Mouse (Mus musculus): ENCODE data around the gene Osbpl6.
"Not testable (repeated sequence)": the region's sequence is repeated elsewhere in the genome, so short reads cannot be mapped to it uniquely, and the experiment has no call there.

Gene Osbpl6

DNA sequence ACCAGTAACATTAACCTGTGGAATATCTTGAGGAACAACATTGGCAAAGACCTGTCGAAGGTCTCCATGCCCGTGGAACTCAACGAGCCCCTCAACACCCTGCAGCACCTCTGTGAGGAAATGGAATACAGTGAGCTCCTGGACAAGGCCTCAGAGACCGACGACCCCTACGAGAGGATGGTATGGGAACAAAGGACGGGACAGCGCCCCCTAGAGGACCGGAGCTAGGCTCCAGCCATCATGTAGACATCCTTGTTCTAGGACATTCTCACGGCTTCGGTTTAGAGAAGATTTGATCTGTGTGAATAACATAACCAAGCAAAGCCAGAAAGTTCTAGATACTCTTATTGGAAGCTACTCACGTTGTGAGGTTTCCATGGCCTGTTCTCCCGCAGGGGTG is 178.8 kb downstream of the Osbpl6 start:
- no peak for DNase-seq

DNA sequence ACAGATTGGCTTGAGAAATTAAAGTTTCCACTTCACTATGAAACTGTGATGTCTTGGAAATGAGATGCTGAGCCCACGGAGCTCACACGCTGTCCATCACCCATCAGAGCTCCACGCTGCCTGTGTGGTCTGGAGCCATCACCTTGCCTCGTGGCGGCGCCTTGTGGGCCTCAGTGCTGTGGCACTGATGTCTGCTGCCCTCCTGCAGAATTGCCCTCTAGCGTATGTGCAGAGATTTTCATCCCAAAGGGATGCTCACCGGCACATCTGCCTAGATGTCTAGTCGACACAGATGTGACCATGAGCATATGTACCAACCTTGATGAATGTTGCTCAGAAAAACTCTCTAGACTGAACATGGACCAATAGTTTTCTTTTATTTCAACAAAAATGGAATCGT is 180.6 kb downstream of the Osbpl6 start:
- no peak for DNase-seq

DNA sequence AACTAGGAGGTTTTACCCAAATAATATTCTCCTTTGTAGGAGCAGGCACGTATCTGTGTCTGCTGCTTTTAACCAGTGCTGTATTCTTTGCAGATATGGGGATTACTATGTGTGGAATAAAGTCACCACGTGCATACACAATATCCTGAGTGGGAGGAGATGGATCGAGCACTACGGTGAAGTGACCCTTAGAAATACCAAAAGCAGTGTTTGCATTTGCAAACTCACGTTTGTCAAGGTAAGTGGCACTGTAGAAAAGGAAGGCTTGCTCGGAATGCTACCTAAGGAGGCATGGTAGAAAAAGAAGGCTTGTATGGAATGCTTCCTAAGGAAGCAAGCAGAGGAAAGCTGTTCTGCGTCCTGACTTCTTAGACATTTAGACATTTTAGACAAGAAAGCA is 183.9 kb downstream of the Osbpl6 start:
- no peak for DNase-seq

DNA sequence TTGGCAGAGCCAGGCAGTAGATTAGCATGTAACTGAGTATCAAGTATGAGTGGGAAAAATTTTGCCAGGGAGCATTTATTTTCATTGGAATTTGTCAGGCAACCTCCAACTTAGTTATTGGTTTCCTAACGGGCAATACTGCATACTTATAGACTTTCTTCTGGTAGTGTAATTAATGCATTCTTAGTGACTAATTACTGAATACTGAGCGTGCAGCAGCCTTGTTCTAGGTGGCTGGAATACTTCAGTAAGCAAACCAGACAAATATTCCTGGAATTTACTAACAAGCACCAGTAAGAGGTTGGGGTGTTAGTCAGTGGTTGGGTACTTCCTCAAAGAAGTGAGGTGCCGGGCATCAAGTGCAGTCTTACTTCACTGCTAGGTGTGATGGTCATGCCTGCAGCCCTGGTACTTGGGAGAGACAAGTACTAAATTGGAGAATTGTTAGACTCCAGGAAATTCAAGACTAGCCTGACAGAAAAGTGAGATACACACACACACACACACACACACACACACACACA is 186.2 kb downstream of the Osbpl6 start:
- no peak for DNase-seq

DNA sequence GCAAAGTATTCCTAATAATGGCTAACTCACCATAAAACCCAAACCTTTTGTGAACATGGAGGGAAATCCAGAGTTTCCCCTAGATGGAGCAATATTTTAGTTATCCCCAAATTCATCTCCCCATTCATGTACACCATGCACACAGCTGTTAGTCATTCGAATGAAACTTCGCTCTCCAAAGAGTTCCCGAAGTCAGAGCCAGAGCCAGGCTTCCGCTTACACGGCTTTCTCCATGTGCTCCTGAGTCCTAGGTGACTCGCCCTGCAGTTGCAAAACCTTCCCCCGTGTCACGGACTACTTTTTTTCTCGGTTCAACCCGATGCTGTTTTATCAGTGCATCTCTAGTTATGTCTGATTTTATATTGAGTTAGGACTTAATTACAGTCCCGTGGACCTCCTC is 191.2 kb downstream of the Osbpl6 start:
- DNase-seq: no peak

DNA sequence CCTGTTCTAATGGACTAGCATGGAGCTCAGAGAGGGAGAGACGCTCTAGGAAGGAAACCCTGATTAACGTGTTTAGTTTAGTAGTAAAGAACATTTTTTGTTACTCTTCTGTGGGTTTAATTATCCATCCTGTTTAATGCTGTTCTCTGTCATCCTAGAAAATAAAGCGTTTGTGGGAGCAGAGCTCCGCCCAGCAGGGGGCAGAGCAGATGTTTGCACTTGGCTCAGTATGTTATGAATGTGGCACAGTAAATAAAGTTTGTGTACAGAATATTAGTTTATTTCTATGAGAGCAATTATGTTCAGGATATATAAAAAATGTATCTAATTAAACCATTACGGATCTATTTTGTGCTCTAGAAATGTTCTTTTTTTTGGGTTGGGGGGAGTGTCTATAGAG is 192.9 kb downstream of the Osbpl6 start:
- peak; percentile 21 for DNase-seq

DNA sequence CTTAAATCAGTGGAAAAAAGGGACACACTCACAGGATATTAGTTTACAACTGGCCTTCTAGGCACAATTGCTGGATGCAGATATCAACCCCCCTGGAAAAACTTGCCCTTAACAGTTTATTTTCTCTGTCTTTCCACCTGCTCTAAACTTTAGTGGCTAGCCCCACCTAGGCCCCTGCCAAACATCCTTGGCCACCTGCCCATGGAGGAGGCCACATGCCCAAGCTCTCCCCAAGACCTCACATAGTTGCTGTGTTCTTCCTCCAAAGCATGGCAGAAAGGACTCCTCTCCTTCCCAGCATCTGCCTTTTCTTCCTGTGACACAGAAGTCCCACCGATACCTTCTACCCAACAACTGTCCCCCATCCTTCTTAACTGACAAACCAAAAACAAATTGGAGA is 195.9 kb downstream of the Osbpl6 start:
- no peak for DNase-seq

DNA sequence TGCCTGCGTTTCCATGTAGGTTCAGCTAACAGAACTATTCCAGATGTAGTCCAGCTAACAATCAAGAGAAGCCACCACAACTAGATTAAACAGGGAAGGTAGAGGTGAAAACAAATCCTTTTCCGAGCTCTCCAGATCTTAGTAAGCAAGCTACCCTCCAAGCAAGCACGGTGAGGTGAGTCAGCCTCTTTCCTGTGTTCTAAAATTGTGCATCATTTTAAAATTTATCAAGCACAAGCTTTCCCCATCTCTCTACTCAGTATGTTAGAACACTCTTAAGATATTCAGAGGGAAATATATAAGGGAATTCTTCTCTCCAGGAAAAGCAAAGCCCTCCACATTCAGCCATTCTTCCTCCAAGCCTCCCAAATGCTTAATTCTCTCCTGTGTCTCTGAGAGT is 200.4 kb downstream of the Osbpl6 start:
- DNase-seq: no peak

DNA sequence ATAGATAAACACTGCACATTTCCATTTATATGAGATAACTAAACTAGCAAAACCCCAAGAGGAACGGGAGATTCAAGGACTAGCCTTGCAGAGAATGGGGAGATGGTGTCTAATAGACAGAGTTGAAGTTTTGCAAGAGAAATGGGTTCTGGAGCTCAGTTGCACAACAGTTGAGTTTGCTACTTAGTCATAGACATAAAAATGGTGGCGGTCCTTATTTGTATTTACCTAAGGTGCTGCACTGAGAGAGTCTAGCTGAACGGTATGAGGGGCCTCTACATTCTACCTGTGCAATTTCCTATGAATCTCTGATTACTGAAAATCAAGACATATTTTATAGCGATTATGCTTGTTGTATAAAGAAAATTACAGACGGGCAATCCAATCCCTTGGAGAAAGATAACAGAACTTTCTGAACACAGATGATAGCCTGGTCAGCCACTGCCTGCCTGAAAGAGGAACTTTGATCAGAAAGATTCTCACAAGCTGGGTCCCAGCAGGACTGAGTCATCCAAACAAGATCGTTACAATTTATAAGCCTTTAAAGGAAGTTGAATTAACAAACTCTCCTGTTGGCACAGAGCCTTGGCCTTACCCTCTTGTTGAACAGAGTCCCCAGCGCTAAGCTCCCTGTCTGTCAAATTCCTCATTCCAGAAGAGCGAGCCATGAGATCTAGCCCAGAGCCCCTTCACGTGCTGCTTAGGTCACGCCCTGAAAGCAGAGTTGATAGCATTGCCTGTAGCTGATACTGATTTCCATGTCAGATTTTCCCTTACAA is 204.2 kb downstream of the Osbpl6 start:
- DNase-seq: no peak

DNA sequence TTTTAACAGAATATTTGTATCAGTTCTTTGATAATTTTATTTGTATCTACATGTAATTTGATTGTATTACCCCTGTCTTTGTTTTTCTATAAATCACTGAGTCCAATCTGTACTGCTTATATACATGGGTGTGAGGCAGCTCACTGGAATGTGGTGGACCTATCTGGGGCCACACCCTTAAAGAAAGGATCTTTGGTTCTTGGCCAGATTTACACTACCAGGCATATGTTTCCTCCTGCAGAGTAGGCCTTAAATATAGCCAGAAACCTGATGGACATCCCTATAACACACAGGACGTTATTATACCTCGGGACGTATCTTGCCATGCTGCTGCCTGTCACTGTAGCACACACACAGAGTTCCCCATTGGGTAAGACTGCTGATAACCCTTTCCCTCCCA is 205.7 kb downstream of the Osbpl6 start:
- DNase-seq: no peak

DNA sequence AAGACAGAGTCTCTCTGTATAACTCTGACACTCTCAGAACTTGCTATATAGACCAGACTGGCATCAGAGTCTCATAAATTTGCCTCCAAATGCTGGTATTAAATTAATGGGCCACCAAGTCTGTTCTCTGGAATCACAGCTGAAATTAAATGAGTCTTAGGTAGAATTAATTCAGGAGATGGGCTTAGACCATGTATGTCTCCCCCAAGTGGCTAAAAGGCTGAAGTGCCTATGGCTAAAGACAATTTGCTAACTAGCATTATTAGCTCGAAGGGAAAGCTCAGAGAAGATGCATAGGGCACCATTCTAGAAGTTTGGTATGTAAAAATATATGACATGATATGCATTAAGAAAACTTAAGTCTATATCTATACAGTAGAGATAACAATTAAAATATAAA is 211.8 kb downstream of the Osbpl6 start:
- DNase-seq: peak; percentile 23

DNA sequence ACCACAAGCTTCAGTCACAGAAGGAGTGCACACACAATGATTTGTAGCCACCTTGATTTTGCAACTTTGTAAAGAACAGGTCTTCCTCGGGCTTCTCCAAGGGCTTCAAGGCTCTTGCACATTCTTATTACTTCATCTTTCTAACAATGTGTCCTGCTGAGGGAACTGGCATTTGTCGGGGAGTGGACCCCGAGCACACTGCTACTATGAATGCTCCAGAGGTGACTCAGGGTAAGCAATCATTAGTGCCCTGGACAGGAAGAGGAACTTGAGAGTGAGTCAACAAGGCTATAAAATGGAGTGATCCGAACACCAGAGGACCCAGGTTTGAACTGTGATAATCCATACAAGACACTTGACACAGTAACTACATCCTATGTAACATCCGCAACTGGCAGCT is 213.9 kb downstream of the Osbpl6 start:
- no peak for DNase-seq

DNA sequence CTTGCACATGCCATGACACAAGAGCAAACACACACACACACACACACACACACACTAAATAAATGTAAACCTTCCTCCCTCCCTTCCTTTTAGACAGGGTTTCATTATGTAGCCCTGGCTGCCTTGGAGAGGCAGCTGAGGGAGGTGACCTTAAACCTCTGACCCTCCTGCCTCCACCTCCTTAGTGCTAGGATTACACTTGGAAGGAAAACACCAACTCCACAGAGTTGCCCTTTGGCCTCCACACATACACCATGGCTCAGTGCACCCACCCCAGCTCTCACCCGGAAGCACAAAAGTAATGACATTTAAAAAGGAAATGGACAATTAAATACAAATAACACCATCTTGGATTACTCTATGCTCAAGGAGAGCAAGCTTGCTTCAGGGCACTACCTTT is 215.4 kb downstream of the Osbpl6 start:
- DNase-seq: no peak

DNA sequence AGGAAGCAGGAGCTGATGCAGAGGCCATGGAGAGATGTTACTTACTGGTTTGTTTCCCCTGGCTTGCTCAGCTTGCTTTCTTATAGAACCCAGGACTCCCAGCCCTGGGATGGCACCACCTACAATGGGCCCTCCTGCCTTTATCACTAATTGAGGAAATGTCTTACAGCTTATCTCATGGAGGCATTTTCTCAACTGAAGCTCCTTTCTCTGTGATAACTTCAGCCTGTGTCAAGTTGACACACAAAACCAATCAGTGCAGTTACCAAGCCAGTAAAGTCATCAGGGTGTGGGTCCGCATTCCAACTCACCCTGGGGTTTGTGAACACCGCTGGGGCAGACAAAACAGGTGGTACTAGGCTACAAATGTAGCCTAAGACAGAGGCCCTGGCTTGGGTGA is 216.0 kb downstream of the Osbpl6 start:
- not testable (repeated sequence) for DNase-seq

DNA sequence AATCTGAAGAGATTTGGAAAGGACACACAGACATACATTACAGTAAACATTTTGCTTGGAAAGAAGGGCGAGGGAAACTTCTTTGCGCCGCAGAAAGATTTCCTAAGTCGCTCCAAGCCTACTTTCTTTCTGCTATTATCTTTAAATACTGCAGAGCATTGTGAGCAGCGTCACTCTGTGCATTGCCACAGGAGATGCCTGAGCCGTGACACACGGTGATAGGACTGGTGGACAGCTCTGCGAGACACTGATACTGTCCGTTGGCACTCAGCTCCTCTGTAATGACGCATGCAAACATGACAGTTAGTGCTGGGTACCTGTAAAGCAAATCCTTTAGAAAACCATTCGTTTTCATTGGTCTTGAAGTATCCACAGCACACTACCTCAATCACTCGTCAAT is 224.0 kb downstream of the Osbpl6 start:
- no peak for DNase-seq

DNA sequence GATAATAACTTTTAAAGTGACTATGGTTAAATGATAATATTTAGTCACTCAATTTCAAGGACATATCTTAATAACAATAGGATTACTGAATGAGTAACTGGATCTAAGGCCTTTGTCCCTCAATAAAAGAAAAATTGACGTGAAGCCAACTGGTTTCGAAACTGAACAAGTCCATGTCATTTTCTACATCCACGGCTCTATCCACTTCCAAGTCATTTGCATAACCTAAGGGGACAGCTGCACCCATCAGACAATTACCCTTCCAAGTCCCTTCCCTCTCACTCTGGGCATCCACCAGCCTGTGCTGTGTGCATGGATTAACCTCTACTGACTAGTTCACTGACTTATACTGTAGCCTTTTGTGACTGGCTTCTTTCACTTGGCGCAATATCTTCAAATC is 225.3 kb downstream of the Osbpl6 start:
- no peak for DNase-seq

DNA sequence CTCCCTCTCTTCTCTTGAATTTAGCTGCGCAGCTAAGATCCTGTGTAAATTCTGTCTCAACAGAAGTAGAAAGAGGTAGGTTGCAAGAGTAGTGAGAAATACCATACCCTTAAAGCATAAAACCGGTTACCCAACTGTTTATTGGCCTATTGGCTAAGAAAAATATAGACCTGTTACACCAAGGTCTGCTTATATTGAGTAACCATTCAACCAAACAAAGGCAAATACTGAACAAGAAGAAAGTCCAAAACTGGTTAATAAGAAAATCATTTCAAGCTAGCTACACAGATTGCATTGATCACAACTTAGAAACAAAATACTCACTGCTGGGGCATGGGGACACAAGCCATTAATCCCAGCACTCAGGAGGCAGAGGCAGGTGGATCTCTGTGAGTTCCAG is 233.3 kb downstream of the Osbpl6 start:
- DNase-seq: no peak

DNA sequence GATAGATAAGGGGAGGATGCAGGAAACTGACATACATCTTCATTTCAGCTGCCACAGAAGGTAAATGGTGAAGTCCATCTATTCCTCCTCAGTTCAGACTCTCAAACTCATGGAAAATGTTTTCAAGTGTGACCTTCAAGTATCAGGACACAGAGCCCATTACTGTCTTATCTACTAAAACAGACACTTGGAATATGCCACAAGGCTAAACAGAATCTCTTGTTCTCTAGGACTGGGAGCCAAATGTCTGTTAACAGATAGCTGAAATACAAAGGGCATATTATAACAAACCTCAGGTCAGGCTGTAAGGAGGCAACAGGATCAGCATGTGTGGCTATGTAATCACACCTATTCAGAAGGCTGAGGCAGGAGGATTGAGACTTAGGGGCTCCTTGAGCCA is 237.5 kb downstream of the Osbpl6 start:
- DNase-seq: no peak

DNA sequence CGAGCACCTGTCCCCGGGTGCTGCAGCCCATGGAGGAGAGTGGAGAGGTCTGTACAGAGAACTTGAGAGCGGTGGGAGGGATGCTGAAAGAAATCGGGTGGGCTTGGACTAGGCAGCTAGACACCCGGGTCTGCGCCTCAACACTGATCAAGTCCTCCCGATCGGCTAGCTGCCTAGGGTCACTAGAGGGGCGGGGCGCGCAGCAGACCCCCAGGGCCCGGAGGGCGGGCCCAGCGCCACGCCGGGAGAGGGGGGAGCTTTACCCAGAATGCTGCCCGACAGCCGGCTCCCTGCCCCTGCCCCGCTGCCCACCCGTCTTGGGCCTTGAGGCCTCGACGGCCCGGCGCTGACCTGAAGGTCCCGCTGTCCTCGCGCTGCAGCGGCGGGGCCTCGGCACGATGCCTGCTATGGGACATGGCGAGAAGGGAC is 241.1 kb downstream of the Osbpl6 start:
- no peak for DNase-seq

DNA sequence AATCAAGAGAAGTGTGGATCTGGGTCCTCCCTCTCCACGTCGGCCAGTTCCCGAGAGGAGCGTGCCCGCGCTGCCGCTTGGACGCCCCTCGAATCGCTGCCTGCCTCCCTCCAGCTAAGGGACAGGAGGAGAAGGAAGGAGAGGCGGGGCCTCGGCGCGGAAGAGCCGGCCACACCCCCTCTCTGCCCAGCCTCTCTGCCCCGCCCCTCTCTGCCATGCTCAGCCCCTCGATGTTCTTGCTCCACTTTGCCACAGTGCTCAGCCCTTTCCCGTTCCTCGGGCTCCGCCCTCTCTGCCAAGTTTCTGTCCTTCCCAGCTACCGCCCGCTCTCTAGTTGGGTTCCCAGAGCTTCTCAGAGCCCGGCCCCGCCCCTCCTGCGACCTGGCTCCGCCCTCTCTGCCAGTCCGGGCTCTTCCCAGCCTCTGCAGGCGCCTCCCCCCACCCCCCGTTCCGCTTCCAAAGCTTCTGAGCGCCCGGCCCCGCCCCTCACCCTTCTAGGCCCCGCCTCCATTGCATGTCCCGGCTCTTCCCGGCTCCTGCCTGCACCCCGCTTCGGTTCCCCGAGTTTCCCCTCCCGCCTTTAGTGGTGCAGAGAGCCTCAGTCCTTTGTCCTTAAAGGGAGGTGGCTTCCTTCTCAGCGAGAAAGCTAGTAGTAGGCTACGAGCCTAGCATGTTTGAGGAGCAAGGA is 241.7 kb downstream of the Osbpl6 start, which contains the start of the genes Prkra and Pjvk:
Prkra (minus strand) TSS at position 133 of the 688 bp plus-strand sequence.
Pjvk (plus strand) TSS at position 594 of the 688 bp plus-strand sequence.
- DNase-seq: peak; percentile 99

DNA sequence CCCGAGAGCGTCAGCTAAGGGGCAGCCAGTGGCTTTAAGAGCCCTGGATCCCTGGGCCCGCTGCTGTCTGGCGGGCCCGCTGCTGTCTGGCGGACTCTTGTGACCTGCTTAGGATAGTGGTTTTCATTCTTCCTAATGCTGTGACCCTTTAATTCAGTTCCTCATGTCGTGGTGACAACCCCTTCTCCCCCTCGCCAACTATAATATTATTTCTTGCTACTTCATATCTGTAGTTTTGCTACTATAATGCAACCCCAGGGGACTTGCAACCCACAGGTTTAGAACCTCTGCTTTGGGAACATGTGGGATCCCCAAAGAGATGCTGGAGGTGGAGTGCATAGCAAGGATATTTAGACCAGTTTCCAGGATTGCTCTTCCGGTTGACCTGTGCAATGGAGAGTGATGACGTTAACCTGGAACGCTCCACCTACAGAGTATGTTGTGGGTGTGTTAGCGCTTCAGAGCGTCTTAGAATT is 242.4 kb downstream of the Osbpl6 start:
- peak; percentile 22 for DNase-seq

All from right cerebral cortex, postnatal 4 days (tissue).